Mouse (Mus musculus): ENCODE measurements around the gene Ect2l. TPM values are rescaled to one million over a fixed set of nuclear protein-coding genes. Genes with fewer than 3 reads are reported as not detected.

The Ect2l gene
- polyA plus RNA-seq, 1 experiment from 2014 or later = 0.32 TPM

GRCm38 (mm10) chr10:18197206-18197979 lies 13.3 kb downstream of the Ect2l start:
- peak overlapping the region; percentile 42 for H3K4me3 ChIP-seq (ENCODE audit: low read length)
- no peak overlapping the region for H3K27ac ChIP-seq (ENCODE audit: low read length)
- peak overlapping the region; percentile 48 for H3K9ac ChIP-seq (ENCODE audit: low read length)
- 0 out of 2 replicates have a peak, but pooled peaks cover 2% of the 10 kb centered on the region for H3K4me1 ChIP-seq (ENCODE audit: control insufficient read depth, insufficient read depth, low read length)
- no peak for ATAC-seq (replicated peaks; ENCODE audit: extremely low read depth, insufficient read depth, low FRiP score)
- no peaks in the 10 kb centered on the region for H3K27me3 ChIP-seq (ENCODE audit: control insufficient read depth, insufficient read depth, low read length)
- no peaks in the 10 kb centered on the region for H3K36me3 ChIP-seq (ENCODE audit: control insufficient read depth, insufficient read depth)
- WGBS = 40% methylated on average over 14 of the region's 14 CpGs
- no peaks in the 10 kb centered on the region for H3K9me3 ChIP-seq (replicated peaks; ENCODE audit: control insufficient read depth, low read length)
- H3K4me2 ChIP-seq (ENCODE audit: low read depth, low read length) = peak overlapping the region; percentile 62

GRCm38 (mm10) chr10:18194737-18195141 lies 16.0 kb downstream of the Ect2l start:
- no peaks in the 10 kb centered on the region for H3K9me3 ChIP-seq (replicated peaks; ENCODE audit: control insufficient read depth, low read length)
- H3K27me3 ChIP-seq (ENCODE audit: control insufficient read depth, insufficient read depth, low read length) = no peaks in the 10 kb centered on the region
- no peak overlapping the region for H3K4me3 ChIP-seq (ENCODE audit: low read length)
- WGBS = 58% methylated on average over 14 of the region's 14 CpGs
- no peaks in the 10 kb centered on the region for H3K36me3 ChIP-seq (ENCODE audit: control insufficient read depth, insufficient read depth)
- no peak for ATAC-seq (replicated peaks; ENCODE audit: extremely low read depth, insufficient read depth, low FRiP score)
- H3K9ac ChIP-seq (ENCODE audit: low read length) = no peak overlapping the region
- peaks cover 9% of the 10 kb centered on the region for H3K4me1 ChIP-seq (ENCODE audit: control insufficient read depth, insufficient read depth, low read length)
- no peak overlapping the region for H3K4me2 ChIP-seq (ENCODE audit: low read depth, low read length)
- 0 out of 2 replicates have a peak overlapping the region, but pooled peaks have one; percentile 26 for H3K27ac ChIP-seq (ENCODE audit: low read length)

GRCm38 (mm10) chr10:18194156-18194555 lies 16.5 kb downstream of the Ect2l start:
- Histone ChIP-seq H3K9me3 (replicated peaks; ENCODE audit: control insufficient read depth, low read length) (no peaks in the 10 kb centered on the region), H3K9ac (ENCODE audit: low read length) (no peak overlapping the region), H3K4me1 (ENCODE audit: control insufficient read depth, insufficient read depth, low read length) (peaks cover 9% of the 10 kb centered on the region), H3K4me3 (ENCODE audit: low read length) (no peak overlapping the region), H3K4me2 (ENCODE audit: low read depth, low read length) (no peak overlapping the region), H3K27ac (ENCODE audit: low read length) (no peak overlapping the region), H3K27me3 (ENCODE audit: control insufficient read depth, insufficient read depth, low read length) (no peaks in the 10 kb centered on the region), H3K36me3 (ENCODE audit: control insufficient read depth, insufficient read depth) (no peaks in the 10 kb centered on the region)
- no peak for ATAC-seq (replicated peaks; ENCODE audit: extremely low read depth, insufficient read depth, low FRiP score)
- 74% methylated on average over 11 of the region's 11 CpGs for WGBS

GRCm38 (mm10) chr10:18193221-18193620 lies 17.5 kb downstream of the Ect2l start:
- Histone ChIP-seq H3K36me3 (ENCODE audit: control insufficient read depth, insufficient read depth) (no peaks in the 10 kb centered on the region), H3K27me3 (ENCODE audit: control insufficient read depth, insufficient read depth, low read length) (no peaks in the 10 kb centered on the region), H3K4me3 (ENCODE audit: low read length) (no peak overlapping the region), H3K9me3 (replicated peaks; ENCODE audit: control insufficient read depth, low read length) (no peaks in the 10 kb centered on the region), H3K27ac (ENCODE audit: low read length) (no peak overlapping the region), H3K9ac (ENCODE audit: low read length) (no peak overlapping the region), H3K4me2 (ENCODE audit: low read depth, low read length) (no peak overlapping the region), H3K4me1 (ENCODE audit: control insufficient read depth, insufficient read depth, low read length) (peaks cover 9% of the 10 kb centered on the region)
- WGBS = 65% methylated on average over 11 of the region's 11 CpGs
- no peak for ATAC-seq (replicated peaks; ENCODE audit: extremely low read depth, insufficient read depth, low FRiP score)

- H3K4me1 ChIP-seq (ENCODE audit: control insufficient read depth, insufficient read depth, low read length) = peaks cover 7% of the 10 kb centered on the region
- no peak overlapping the region for H3K9ac ChIP-seq (ENCODE audit: low read length)
- no peak overlapping the region; the same call in 1 of the 2 replicates for H3K4me2 ChIP-seq (ENCODE audit: low read depth, low read length)
- ATAC-seq (replicated peaks; ENCODE audit: extremely low read depth, insufficient read depth, low FRiP score) = peak; percentile 52; the same call in 1 of the 2 replicates
- no peak overlapping the region for H3K27ac ChIP-seq (ENCODE audit: low read length)
- no peaks in the 10 kb centered on the region for H3K27me3 ChIP-seq (ENCODE audit: control insufficient read depth, insufficient read depth, low read length)
- no peak overlapping the region for H3K4me3 ChIP-seq (ENCODE audit: low read length)
- 20% methylated on average over 8 of the region's 8 CpGs for WGBS
- H3K9me3 ChIP-seq (replicated peaks; ENCODE audit: control insufficient read depth, low read length) = no peaks in the 10 kb centered on the region
- H3K36me3 ChIP-seq (ENCODE audit: control insufficient read depth, insufficient read depth) = no peaks in the 10 kb centered on the region
Observed at GRCm38 (mm10) chr10:18191706-18192105, 19.0 kb downstream of the Ect2l start.

- no peaks in the 10 kb centered on the region for H3K27me3 ChIP-seq (ENCODE audit: control insufficient read depth, insufficient read depth, low read length)
- no peak overlapping the region for H3K4me3 ChIP-seq (ENCODE audit: low read length)
- H3K27ac ChIP-seq (ENCODE audit: low read length) = no peak overlapping the region
- H3K9me3 ChIP-seq (replicated peaks; ENCODE audit: control insufficient read depth, low read length) = no peaks in the 10 kb centered on the region; the same call in 1 of the 2 replicates
- no peaks in the 10 kb centered on the region for H3K36me3 ChIP-seq (ENCODE audit: control insufficient read depth, insufficient read depth)
- no peak for ATAC-seq (replicated peaks; ENCODE audit: extremely low read depth, insufficient read depth, low FRiP score)
- H3K4me1 ChIP-seq (ENCODE audit: control insufficient read depth, insufficient read depth, low read length) = peaks cover 7% of the 10 kb centered on the region
- no peak overlapping the region for H3K9ac ChIP-seq (ENCODE audit: low read length)
- 63% methylated on average over 4 of the region's 4 CpGs for WGBS
- no peak overlapping the region for H3K4me2 ChIP-seq (ENCODE audit: low read depth, low read length)
Observed at GRCm38 (mm10) chr10:18189498-18189897, 21.2 kb downstream of the Ect2l start.

GRCm38 (mm10) chr10:18188564-18188963 lies 22.1 kb downstream of the Ect2l start:
- Histone ChIP-seq H3K9me3 (replicated peaks; ENCODE audit: control insufficient read depth, low read length) (no peaks in the 10 kb centered on the region; the same call in 1 of the 2 replicates), H3K36me3 (ENCODE audit: control insufficient read depth, insufficient read depth) (no peaks in the 10 kb centered on the region), H3K4me3 (ENCODE audit: low read length) (no peak overlapping the region), H3K9ac (ENCODE audit: low read length) (no peak overlapping the region), H3K27me3 (ENCODE audit: control insufficient read depth, insufficient read depth, low read length) (no peaks in the 10 kb centered on the region), H3K4me1 (ENCODE audit: control insufficient read depth, insufficient read depth, low read length) (peaks cover 7% of the 10 kb centered on the region), H3K27ac (ENCODE audit: low read length) (no peak overlapping the region), H3K4me2 (ENCODE audit: low read depth, low read length) (no peak overlapping the region)
- 66% methylated on average over 6 of the region's 6 CpGs for WGBS
- no peak for ATAC-seq (replicated peaks; ENCODE audit: extremely low read depth, insufficient read depth, low FRiP score)

- no peak overlapping the region for H3K9ac ChIP-seq (ENCODE audit: low read length)
- no peaks in the 10 kb centered on the region for H3K4me1 ChIP-seq (ENCODE audit: control insufficient read depth, insufficient read depth, low read length)
- 71% methylated on average over 5 of the region's 5 CpGs for WGBS
- ATAC-seq (replicated peaks; ENCODE audit: extremely low read depth, insufficient read depth, low FRiP score) = no peak
- H3K9me3 ChIP-seq (replicated peaks; ENCODE audit: control insufficient read depth, low read length) = no peaks in the 10 kb centered on the region; the same call in 1 of the 2 replicates
- no peak overlapping the region for H3K27ac ChIP-seq (ENCODE audit: low read length)
- no peak overlapping the region for H3K4me3 ChIP-seq (ENCODE audit: low read length)
- H3K4me2 ChIP-seq (ENCODE audit: low read depth, low read length) = no peak overlapping the region
- H3K36me3 ChIP-seq (ENCODE audit: control insufficient read depth, insufficient read depth) = no peaks in the 10 kb centered on the region
- no peaks in the 10 kb centered on the region for H3K27me3 ChIP-seq (ENCODE audit: control insufficient read depth, insufficient read depth, low read length)
Observed at GRCm38 (mm10) chr10:18182246-18182645, 28.4 kb downstream of the Ect2l start.

- Histone ChIP-seq H3K36me3 (ENCODE audit: control insufficient read depth, insufficient read depth) (no peaks in the 10 kb centered on the region), H3K4me1 (ENCODE audit: control insufficient read depth, insufficient read depth, low read length) (no peaks in the 10 kb centered on the region), H3K4me2 (ENCODE audit: low read depth, low read length) (no peak overlapping the region), H3K9ac (ENCODE audit: low read length) (no peak overlapping the region), H3K27ac (ENCODE audit: low read length) (no peak overlapping the region), H3K9me3 (replicated peaks; ENCODE audit: control insufficient read depth, low read length) (no peaks in the 10 kb centered on the region), H3K27me3 (ENCODE audit: control insufficient read depth, insufficient read depth, low read length) (no peaks in the 10 kb centered on the region), H3K4me3 (ENCODE audit: low read length) (no peak overlapping the region)
- 51% methylated on average over 2 of the region's 2 CpGs for WGBS
- no peak for ATAC-seq (replicated peaks; ENCODE audit: extremely low read depth, insufficient read depth, low FRiP score)
Observed at GRCm38 (mm10) chr10:18177304-18177703, 33.4 kb downstream of the Ect2l start.

Measured in heart, embryonic 16.5 days (tissue).